Mouse (Mus musculus) cortical plate, adult 2 months (tissue): Measurements from ENCODE around the gene Mosmo.

ENCODE experiments used
- CTCF ChIP-seq: fragments of 200-500 bp; IDR thresholded peaks from 2 replicates; pipeline ENCODE4 v1.5.1; 2011; ENCODE audit warnings: mild to moderate bottlenecking, control low read depth, low read length; ENCODE audit not compliant: insufficient read depth; ENCODE audit errors: extremely low read depth
- POLR2A ChIP-seq: fragments of 200-500 bp; IDR thresholded peaks from 2 replicates; pipeline ENCODE4 v1.6.1; 2011; ENCODE audit warnings: mild to moderate bottlenecking, low read length, control low read depth; ENCODE audit not compliant: insufficient read depth; ENCODE audit errors: extremely low read depth

DNA sequence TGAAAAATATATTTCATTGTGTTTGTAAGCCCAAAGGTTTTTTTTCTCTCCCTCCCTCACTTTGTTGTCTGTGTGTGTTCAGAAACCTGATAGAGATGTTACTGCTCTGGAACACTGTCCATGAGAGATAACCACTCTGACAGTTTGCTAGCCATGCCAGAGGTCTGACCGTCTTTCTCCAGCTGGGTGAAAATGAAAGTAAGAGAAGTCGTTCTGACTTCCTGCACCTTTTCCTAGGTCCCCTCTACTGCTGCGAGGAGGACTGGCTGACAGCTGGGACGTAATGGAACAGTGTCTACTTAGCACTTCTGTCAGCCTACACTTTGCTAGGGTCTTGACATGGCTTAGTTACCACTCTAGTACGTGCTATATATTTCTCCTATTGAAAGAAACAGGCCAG lies 52.2 kb downstream of the Mosmo start:
- TF ChIP-seq CTCF (no peak), POLR2A (no peak)
